Mouse (Mus musculus) adrenal gland, postnatal 4 days (tissue): Measurements from ENCODE around the gene Mical2. TPM values are rescaled to one million over a fixed set of nuclear protein-coding genes. Genes with fewer than 3 reads are reported as not detected.

Source experiments
- DNase-seq, 2 experiments: peaks; one replicate each; pipeline ENCODE4 v3.0.0; 2021 to 2022; ENCODE audit warnings: low spot score in 2 of 2, mixed read lengths in 2 of 2
- long read RNA-seq, 2 experiments: library from polyadenylated mRNA; stranded (forward); transcript quantifications; one replicate each; pipeline ENCODE4 v2.0.0; 2021
- total RNA-seq, 2 experiments: library from RNA; stranded (reverse); gene quantifications; 2 replicates each; pipeline ENCODE4 v1.2.3; 2021

Gene Mical2
- total RNA-seq: 10 to 100 TPM; 25.2 TPM
- long read RNA-seq, experiment 1, full-length matches to known transcripts: 1 of 3 reads
- long read RNA-seq, experiment 1, partial matches to known transcripts: 1 of 3 reads
- long read RNA-seq, experiment 1, other reads (novel, unspliced or antisense): 1 of 3 reads
- long read RNA-seq, experiment 2, full-length matches to known transcripts: 1 of 4 reads
- long read RNA-seq, experiment 2, partial matches to known transcripts: 2 of 4 reads
- long read RNA-seq, experiment 2, other reads (novel, unspliced or antisense): 1 of 4 reads

GRCm38 (mm10) chr7:112225615-112226262, at the start of gene Mical2:
Mical2 (plus strand) TSS chr7:112225856.
- peak; percentile 72 for DNase-seq

- DNase-seq: no peak
These were observed 49.0 kb upstream of the Mical2 start for GRCm38 (mm10) chr7:112176627-112177026.

- DNase-seq: peak; percentile 43 to 71
These were observed 45.4 kb upstream of the Mical2 start for GRCm38 (mm10) chr7:112180235-112180705.

- DNase-seq: peak; percentile 66 to 80
These were observed 42.3 kb upstream of the Mical2 start for GRCm38 (mm10) chr7:112183258-112183841.

GRCm38 (mm10) chr7:112184519-112185225, 41.0 kb upstream of the Mical2 start:
- no peak for DNase-seq

- DNase-seq: no peak
These were observed 40.4 kb upstream of the Mical2 start for GRCm38 (mm10) chr7:112185226-112185745.

- DNase-seq: no peak
These were observed 38.8 kb upstream of the Mical2 start for GRCm38 (mm10) chr7:112186871-112187270.

- DNase-seq: no peak
These were observed 37.9 kb upstream of the Mical2 start for GRCm38 (mm10) chr7:112187536-112188459.

GRCm38 (mm10) chr7:112192237-112192636, 33.4 kb upstream of the Mical2 start:
- DNase-seq: no peak

- no peak for DNase-seq
These were observed 32.9 kb upstream of the Mical2 start for GRCm38 (mm10) chr7:112192778-112193177.

GRCm38 (mm10) chr7:112194286-112194685, 31.4 kb upstream of the Mical2 start:
- no peak for DNase-seq

GRCm38 (mm10) chr7:112197461-112197860, 28.2 kb upstream of the Mical2 start:
- DNase-seq: no peak

GRCm38 (mm10) chr7:112199343-112199742, 26.3 kb upstream of the Mical2 start:
- no peak for DNase-seq

- DNase-seq: no peak
These were observed 24.9 kb upstream of the Mical2 start for GRCm38 (mm10) chr7:112200761-112201160.

GRCm38 (mm10) chr7:112202194-112202593, 23.5 kb upstream of the Mical2 start:
- no peak for DNase-seq

GRCm38 (mm10) chr7:112202843-112203242, 22.8 kb upstream of the Mical2 start:
- no peak for DNase-seq

- no peak for DNase-seq
These were observed 21.7 kb upstream of the Mical2 start for GRCm38 (mm10) chr7:112203937-112204336.

- DNase-seq: no peak
These were observed 21.2 kb upstream of the Mical2 start for GRCm38 (mm10) chr7:112204380-112204963.

GRCm38 (mm10) chr7:112205513-112205912, 20.1 kb upstream of the Mical2 start:
- DNase-seq: no peak

GRCm38 (mm10) chr7:112207717-112208116, 17.9 kb upstream of the Mical2 start:
- DNase-seq: no peak
